Mouse (Mus musculus) CH12F3 (cell line): ENCODE data around the gene Fxyd6.

Experiments
- in situ Hi-C: fragments of 300-500 bp; cut with MboI; formaldehyde crosslinking; loops from 2 replicates; pipeline ENCODE4 v1.14.3; 2020; ENCODE audit warnings: low sequenced_read_pairs

Gene Fxyd6

GRCm38 (mm10) chr9:45374988-45375502 is 5.1 kb downstream of the Fxyd6 start:
- in situ Hi-C loops, result no loop called here

DNA sequence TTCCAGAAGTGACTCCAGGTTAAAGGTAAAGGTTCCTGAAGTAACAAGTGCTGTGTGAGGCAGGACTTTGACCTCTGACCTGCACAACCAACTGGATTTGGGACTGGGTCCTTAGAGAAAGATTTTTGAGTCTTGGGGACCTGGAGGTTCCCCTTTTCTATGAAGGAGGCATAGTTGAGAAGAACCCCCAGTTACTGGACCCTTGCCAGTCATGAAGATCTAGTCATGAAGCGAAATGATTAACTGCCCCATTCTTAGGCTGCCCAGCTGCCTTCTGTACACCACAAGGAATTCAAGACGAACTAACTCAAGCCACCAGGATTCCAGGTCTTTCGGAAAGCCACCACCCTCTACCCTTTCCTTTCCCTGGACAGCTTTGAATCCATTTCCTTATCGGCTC is 6.4 kb downstream of the Fxyd6 start:
- in situ Hi-C loops, result no loop called here

GRCm38 (mm10) chr9:45376883-45377282 is 6.9 kb downstream of the Fxyd6 start:
- in situ Hi-C loops, result no loop called here

DNA sequence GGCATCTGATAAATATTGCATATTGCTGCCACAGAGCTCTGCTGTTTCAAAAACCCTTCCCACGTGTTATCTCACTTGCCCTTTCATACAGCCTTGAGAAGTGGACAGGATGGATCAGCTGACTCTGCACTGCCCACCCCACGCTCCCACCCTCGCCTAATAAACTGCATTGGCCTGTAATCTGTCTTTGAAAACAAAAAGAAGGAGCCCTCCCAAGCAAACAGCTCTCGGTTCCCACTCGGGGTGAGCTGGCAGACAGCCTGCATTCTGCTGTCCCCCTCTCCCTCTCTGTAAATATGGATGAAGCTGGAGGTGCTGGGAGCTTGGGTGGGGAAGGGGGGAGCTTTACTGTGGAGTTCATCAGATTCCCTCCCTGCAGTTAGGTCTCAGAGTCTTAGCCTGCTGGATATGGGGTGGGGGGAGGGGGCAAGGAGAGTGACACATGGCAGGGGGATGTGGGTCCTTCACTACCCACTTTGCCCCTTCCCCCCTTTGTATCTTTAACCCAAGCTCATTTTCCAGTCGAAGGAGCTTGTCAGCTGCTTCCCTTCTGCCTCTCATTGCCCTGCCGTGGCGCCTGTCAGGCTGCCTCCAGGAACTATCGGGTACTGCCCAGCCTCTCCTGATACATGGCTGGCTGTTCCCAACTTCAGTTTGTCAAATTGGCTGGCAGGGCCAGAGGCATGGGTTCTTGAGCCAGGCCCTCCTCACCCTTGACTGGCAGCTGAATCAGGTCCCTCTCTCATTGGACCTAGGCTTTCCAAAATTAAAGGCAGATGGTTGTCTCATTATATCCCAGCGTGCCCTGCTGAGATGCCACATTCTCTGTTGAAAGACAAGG is 10.6 kb downstream of the Fxyd6 start:
- in situ Hi-C loops, result loop anchor here (10.0 kb wide), 1 partner anchor 76 kb away; no protein-coding TSS in a partner anchor

DNA sequence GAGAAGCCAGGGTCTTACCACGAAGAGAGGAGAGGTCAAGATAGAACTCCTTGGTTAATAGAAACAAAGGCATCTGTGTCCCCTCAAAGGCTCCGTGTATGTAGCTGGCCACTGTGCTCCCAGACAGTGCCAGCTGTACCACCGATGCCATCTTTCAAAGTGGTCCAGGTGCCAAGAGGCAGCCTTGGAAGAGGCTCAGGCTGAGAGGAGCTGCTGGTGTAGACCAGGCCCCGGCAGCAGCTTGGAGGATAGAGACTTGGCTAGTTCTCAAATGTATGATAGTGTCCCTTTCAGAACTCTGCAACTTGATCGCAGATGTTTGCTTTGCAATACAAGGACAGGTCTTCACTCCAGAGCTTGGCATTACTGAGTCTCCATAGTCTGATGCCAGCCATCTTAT is 12.4 kb downstream of the Fxyd6 start:
- in situ Hi-C loops, result loop anchor here (10.0 kb wide), 1 partner anchor 78 kb away; no protein-coding TSS in a partner anchor

DNA sequence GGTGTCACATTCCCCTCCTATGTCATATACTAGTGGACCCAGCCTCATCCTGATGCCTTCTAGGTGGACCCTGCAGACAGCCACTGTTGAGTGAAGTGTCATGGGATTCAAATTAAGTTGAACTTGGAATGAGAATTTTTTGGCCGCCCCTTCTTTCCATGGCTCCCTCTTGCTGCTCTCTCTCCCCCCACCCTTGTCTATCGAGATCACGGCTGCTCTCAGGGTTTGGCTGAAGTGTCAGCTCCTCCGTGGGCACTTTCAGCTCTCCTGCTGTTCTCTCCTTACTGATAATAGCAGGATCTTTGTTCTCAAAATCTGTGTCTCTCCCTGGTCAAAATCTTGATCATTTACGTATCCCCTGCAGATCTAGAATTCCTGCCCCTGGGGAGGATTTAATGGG is 12.8 kb downstream of the Fxyd6 start:
- in situ Hi-C loops, result loop anchor here (10.0 kb wide), 1 partner anchor 78 kb away; no protein-coding TSS in a partner anchor

GRCm38 (mm10) chr9:45383883-45384282 is 13.9 kb downstream of the Fxyd6 start:
- in situ Hi-C loops, result loop anchor here (10.0 kb wide), 1 partner anchor 79 kb away; no protein-coding TSS in a partner anchor

- in situ Hi-C loops, result loop anchor here (5.0 to 10.0 kb wide), 2 partner anchors 82 to 164 kb away; no protein-coding TSS in a partner anchor
Measured at GRCm38 (mm10) chr9:45386698-45387097, 16.7 kb downstream of the Fxyd6 start.

GRCm38 (mm10) chr9:45388385-45388994 is 18.5 kb downstream of the Fxyd6 start:
- in situ Hi-C loops, result loop anchor here (5.0 to 10.0 kb wide), 2 partner anchors 84 to 166 kb away; no protein-coding TSS in a partner anchor

- in situ Hi-C loops, result loop anchor here (5.0 to 10.0 kb wide), 2 partner anchors 85 to 167 kb away; no protein-coding TSS in a partner anchor
Measured at GRCm38 (mm10) chr9:45389596-45389995, 19.6 kb downstream of the Fxyd6 start.

- in situ Hi-C loops, result no loop called here
Measured at GRCm38 (mm10) chr9:45391299-45391698, 21.3 kb downstream of the Fxyd6 start.

DNA sequence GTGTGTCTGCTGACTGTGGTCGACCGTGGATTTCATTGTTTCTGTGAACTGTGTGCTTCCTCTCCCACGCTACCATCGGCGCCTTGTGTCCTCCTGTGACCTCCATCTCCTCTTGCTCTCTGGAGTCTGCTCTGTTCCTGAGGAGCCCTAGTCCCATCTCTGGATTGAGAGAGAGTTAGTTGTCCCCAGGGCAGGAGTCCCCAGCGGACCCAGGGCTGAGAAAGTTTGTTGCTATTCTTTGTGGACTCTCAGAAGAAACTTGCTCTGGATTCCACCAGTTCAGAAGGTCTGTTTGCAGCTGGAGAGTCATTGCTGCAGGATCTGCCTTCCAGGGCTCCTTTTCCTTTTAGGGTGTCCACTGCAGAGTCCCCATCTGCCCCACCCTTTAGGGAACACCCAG is 25.2 kb downstream of the Fxyd6 start:
- in situ Hi-C loops, result no loop called here

DNA sequence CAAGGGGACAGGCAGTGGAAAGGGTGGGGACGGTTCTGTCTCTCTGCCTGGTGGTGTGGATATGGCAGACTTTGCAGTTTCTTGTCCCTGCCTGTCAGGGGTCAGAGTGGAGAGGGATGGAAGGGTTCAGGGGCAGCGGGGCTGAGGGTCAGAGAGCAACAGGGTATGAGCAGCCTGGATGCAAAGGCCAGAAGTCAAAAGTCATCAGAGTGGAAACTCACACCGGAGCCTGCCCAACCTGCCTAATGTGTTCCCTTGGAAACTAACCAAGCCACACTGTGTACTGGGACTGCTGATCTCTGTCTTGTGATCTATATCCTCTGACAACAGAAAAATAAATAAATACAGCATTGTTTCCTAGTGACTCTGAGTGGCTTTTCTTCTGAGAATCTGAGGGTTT is 25.8 kb downstream of the Fxyd6 start:
- in situ Hi-C loops, result no loop called here

- in situ Hi-C loops, result no loop called here
Measured at GRCm38 (mm10) chr9:45398336-45398735, 28.4 kb downstream of the Fxyd6 start.

DNA sequence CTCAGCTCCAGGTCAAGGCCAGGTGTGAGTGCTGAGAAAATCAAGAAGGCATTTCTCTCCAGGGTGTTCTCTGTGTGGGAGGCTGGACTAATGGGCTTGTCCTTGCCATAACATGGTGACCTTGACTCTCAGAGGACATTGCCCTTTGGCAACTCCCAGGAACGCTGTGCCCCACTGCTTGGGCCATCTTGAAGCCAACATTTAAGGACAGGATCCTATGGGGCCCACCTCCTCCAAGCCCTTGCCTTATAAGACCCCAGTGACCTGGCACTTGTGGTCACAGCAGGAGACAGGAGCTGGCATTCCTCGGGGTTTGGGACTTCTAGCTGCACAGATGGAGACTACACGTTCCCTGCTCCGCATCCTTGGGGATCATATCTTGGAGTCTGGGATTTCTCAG is 29.4 kb downstream of the Fxyd6 start, which contains the start of gene Fxyd2:
Gene Fxyd2 (plus strand): TSS at position 236 of the 400 bp plus-strand sequence.
- in situ Hi-C loops, result no loop called here

GRCm38 (mm10) chr9:45401851-45402250 is 31.9 kb downstream of the Fxyd6 start:
- in situ Hi-C loops, result no loop called here

DNA sequence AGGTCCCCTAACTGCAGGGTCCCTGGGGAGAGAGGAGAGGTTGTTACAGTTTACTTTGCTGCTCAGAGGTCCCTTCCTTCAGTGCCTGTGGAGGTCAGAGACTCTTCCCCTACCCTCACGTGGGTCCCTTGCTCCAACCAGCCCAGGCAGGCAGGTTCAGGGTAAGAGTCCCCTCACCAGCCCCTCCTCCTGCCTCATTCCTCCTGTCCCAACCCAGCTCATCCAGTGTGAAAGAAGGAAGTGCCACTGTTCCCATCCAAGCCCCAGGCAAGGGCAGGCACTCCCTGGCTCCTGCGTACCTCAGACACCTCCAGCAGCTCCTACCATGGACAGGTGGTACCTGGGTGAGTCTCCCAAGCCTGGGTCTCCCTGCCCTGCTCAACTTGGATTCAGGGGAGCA is 33.0 kb downstream of the Fxyd6 start:
- in situ Hi-C loops, result no loop called here

GRCm38 (mm10) chr9:45405694-45406093 is 35.7 kb downstream of the Fxyd6 start:
- in situ Hi-C loops, result no loop called here

- in situ Hi-C loops, result no loop called here
Measured at GRCm38 (mm10) chr9:45406808-45407207, 36.8 kb downstream of the Fxyd6 start.

DNA sequence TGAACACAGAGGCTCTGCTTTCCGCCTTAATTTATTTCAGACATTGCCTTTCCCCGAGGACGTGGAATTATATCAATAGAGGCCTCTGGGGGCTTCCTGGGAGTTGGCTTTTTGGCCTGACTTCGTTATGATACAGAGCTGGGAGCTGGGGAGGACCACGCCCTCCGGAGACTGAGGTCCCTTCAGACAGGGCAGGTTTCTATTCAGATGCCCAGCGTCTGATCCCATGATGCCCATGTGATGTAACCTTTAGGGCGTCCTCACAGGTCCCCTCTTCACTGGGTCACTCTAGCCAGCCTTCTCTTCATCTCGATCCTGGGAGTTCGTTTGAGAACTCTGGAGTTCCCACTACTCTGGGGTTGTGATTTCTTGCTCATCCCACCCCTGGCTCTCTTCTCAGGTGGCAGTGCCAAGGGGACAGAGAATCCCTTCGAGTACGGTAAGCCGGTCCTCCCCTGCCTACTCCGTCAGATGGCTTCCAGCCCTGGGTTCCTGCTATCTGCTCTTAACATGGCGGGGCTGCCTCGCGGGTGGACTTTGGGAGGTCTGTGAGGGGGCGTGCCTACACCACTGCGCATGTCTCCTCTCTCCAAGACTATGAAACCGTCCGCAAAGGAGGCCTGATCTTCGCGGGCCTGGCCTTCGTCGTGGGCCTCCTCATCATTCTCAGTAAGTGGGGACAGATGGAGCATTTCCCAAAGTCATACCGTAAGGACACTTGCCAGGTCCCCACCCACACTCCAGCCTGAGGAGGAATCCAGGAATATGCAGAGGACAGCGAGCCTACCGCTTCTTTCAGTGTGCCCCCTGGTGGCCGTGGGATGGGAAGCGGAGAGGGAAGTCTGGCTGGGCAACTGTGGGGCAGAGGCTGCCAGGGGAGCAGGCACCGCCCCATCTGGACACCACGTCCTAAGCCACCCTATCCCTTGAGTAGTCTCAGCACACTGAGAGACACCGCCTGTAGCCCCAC is 38.0 kb downstream of the Fxyd6 start:
- in situ Hi-C loops, result no loop called here
